Mouse (Mus musculus): ENCODE results near the gene Ahnak.
"Not testable (repeated sequence)": the region's sequence is repeated elsewhere in the genome, so short reads cannot be mapped to it uniquely, and the experiment has no call there.

Ahnak gene

GRCm38 (mm10) chr19:9071456-9072156, 82.5 kb downstream of the Ahnak start:
- DNase-seq, result peak; percentile 17

DNA sequence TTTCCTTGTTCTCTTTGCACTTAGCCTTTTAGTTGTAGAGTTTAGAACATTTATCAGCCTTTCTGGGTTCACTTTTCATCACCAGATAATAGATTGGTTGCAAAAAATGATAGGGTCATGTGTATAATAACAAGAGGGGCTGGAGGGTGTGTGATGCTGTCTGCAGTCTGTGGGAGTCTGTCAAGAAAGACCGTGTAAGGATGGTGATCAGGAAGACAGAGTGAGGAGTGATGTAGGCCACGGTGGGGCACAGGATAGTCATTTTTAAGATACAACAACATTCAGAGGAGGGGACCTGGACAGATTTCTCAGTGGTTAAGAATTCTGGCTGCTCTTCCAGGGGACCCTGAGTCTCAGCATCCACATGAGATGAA, 83.1 kb downstream of the Ahnak start:
- DNase-seq, result no peak

DNA sequence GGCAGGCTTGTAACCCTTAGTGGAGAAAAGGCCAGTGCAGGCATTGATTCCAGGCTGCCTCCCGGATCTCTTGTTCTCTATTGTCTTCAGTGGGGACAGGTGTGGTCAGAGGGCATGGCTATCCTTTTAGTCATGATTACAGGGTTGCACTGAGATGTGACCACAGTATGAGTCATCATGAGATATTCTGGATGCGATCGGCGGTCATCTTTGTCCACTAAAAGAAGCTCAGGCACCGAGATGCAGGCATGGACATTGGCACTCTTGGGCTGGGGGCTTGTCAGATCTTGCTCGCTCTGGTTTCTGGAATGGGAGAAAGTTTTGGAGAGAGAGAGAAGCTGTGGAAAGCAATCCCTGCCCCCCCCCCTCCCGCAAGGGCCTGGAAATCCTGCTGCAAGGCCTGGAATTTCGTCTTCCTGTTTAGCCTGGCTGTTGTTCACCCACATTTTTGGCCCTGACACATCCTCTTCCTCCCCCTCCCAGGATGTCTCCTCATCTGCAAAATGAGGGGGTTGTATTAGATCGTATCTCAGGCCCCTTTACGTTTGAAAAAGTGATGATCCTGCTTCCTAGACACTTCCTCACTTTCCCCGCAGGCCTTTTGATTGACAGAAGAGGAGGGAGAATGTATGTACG, 84.8 kb downstream of the Ahnak start:
- no peak for DNase-seq

DNA sequence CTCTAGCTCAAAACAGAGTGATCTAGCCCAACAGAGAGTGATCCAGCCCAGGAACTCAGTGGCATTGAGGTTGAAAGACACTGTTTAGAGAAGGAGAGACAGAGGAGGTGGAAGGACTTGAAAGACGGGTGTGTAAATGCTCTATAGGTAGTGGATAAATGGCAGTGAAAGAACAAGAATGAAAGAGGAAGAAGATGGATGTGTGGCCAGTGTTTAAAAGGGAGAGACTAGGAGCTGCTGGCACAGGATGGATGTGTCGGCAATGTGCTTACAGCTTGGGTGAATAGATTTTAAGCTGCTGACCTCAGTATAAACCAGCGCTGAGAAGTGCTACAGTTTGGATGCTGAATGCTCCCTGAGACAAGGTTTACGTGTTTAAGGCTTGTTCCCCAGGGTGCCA, 85.3 kb downstream of the Ahnak start:
- DNase-seq, result no peak

GRCm38 (mm10) chr19:9075558-9075957, 86.5 kb downstream of the Ahnak start:
- DNase-seq, result no peak

- DNase-seq, result no peak
Observed at GRCm38 (mm10) chr19:9076035-9076434, 87.0 kb downstream of the Ahnak start.

GRCm38 (mm10) chr19:9076982-9077660, 88.0 kb downstream of the Ahnak start:
- DNase-seq, result no peak

DNA sequence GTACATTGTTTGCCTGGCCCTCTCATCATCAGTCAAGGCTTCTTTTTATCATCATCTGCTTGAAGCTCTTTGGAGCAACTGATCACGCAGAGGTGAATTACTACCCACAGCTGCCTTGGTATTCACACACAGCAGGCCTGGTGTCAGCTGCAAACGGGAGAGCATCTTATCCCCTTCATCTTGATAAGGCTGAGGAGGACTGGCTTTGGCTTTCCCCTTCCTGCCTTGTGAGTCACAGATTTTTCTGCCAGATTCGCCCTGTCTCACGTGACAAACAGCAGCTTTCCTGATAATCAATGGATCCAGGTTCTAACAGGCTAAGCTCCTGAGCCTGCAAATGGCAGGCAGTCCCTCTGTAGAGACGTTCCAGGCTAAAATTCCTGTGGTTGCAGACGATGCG, 90.8 kb downstream of the Ahnak start:
- DNase-seq, result no peak

DNA sequence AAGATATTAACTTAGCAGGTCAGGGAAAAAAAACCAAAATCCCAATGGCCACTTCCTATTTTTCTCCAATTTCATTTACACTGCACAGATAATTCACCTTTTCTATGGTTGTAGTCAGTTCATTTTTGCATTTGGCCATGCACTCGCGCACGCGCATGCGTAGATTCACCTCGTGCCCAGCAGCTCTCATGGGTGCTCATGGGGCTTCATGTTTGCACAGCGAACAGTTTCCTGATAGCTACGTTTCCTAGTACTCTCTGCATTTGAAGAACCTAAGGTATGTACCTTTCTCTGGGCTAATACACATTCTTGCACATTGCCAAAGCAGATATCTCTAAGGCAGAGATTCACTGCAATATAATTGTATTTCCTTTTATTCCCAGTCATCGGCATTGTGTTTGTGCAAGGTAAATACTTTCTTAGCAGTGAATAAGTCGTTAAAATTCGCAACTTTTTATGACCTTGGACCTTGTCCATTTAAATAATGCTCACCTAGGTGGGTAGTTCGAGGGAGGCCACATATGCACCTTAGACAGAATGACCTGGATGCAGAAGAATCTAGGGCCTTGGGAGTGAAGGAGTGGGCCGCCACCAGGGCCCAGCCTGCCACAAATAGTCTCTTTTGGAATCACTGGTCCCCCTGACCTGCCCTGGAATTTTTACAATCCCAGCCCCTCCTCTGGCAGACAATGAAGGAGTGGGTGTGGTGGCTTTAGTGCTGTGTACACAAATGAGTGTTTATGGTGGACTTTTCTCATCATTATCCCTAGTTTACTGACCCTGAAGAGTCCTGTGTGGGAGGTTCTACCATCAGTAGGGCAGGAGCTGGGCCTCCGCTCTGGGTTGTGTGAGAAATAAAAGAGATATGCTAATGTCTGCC, 92.5 kb downstream of the Ahnak start:
- DNase-seq, result no peak

GRCm38 (mm10) chr19:9082191-9083009, 93.3 kb downstream of the Ahnak start:
- peak; percentile 76 for DNase-seq

DNA sequence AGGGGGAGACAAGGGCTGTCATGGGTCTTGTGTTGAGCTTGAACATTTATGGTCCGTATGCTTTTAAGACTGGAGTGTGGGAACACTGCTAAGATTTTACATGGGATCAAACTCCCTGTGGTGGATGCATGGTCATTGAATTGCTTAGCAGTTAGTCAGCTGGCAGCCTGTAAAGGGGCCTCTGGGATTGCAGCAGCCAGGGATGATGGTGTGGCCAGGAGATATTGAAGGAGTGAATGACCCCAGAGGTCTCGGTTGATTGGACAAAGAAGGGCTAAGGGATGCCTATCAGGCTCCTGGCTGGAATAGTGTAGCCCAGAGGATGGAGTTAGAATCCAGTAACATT, 93.9 kb downstream of the Ahnak start:
- DNase-seq, result no peak

DNA sequence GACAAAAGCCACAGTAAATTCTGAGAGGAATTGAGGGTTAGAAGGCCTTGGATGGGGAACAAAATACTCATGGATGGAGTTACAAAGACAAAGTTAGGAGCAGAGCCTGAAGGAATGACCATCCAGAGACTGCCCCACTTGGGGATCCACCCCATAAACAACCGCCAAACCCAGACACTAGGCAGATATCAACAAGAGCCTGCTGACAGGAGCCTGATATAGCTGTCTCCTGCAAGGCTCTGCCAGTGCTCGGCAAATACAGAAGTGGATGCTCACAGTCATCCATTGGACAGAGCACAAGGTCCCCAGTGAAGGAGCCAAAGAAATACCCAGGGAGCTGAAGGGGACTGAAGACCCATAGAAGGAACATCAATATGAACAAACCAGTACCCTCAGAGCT, 94.8 kb downstream of the Ahnak start:
- DNase-seq, result not testable (repeated sequence)

GRCm38 (mm10) chr19:9087821-9088220, 98.7 kb downstream of the Ahnak start, which contains the start of gene Scgb1a1:
Gene Scgb1a1, minus strand, starts transcription at chr19:9087958.
- DNase-seq, result no peak

GRCm38 (mm10) chr19:9090191-9090590, 101.1 kb downstream of the Ahnak start:
- no peak for DNase-seq

DNA sequence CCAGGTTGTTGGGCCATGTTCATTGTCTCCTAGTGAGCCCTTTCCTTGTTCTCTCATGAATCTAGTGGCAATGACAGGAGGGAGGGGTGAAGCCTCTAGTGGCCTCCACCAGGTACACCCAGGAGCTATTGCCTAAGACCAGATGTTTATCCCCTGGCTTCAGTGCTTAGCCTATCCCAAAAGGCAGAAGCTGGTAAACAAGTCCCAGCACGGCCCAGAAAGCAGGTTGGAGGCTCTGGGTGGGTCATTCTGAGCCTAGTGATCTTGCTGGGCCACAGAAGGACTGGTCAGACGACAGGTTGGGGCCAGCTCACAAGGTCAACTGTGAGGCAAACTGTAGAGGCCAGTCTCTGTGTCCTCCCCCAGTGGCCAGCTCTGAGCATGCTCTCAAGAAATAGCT, 101.6 kb downstream of the Ahnak start:
- DNase-seq, result no peak

DNA sequence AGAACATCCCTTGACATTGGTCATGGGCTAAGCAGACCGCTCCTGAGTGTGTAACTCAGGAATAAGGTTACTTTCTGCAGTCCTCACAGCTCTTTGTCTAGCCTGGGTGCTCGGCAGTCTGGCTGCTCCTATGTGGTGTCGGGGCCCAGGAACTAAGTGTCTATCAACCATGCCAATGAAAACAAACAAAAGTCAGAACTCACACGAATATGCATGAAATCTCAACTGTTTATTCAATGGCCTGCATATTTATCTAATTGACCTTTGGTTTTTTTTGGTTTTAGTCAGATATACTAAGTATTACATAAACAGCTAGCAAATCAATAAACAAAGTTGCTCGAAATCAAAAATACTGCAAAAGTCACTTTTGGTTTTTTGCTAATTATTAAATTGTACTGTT, 106.0 kb downstream of the Ahnak start:
- DNase-seq, result no peak

DNA sequence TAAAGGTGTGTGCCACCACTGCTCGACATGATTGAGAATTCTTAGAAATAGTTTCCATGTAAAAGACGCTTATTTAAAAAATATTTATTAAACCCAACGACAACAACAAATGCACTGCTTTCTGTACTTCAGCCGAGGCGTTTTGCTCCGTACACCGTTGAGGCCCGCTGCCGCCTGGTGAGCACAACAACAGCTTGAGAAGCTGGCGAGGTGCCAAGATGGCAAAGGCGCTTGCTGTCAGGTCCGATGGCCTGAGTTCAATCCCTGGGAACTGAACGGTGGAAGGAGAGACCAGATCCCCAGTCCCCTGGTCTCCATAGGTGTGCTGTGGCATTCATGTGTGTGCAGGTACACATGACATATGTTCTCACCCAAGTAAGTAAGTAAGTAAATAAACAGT, 108.4 kb downstream of the Ahnak start:
- DNase-seq, result no peak

DNA sequence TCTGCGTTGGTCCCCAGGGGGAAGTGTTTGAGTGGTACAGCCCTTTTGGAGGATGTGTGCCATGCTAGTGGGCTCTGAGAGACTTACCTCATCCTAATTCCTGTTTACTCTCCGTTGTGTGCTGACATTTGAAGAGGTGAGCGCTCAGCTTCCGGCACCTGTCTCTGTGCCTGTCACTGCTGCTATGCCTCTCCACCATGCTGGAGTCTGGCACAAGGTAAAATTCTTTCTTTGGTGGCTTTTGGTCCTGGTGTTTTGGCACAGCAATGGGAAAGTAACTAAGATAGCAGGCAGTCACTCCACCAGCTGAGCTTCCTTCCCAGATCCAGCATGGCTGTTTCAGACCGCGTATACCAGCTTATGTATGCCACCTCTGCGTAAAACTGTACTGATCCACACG, 110.7 kb downstream of the Ahnak start:
- DNase-seq, result no peak

DNA sequence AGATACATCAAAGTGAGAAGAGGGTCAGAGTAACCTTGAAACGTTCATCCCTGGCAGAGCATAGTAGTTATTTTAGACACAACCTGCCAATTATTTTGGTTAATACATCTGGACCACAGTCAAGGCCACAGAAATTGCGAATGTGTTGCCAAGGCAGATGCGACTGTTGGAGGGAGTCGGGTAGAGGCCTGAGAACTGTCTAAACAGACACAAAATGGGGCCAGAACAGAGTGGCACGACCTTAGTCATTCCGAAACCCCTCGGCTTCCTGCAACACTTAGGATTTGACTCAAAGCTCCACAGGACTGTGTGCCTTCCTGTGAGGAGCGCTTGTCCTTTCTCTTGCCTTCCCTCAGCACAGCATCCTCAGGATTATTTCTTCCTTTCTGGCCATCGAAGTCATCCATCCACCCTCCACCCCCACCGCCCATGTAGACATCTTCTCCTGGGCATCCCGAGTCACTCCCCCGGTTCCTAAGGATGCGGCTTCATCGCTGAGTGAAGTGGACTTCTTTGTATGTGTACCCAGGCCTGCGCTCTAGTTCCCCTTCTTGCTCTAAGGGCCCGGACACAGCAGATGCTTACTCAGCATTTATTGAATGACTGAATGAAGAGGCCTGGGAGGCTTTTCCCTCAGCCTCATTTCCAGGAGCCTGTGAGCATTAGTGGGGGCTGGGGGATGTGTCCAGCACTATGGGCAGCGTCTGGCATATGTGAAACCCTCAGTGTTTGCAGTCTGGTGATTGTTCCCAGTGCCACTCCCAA, 111.4 kb downstream of the Ahnak start:
- no peak for DNase-seq

GRCm38 (mm10) chr19:9101062-9101457, 112.0 kb downstream of the Ahnak start:
- DNase-seq, result no peak

DNA sequence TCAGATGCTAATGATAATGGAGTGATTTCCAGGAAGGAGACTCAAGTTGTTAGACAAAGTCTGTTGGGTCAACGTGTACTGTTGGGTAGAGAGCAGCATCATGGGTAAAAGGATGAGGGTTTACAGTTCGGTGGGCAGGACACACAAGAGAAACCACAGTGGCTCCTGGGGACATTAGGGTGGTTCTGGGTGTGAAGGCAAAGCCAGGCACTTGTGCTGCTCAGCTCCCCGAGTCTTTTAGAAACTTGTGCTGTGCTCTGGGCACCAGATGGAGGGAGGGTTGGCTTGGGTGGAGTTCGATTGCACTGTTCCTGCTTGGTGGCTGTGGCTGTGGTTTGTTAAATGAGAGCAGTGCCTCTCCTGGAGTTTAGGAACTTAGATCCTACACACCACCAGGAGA, 114.9 kb downstream of the Ahnak start:
- no peak for DNase-seq

Measured in right cerebral cortex, postnatal 14 days (tissue).